Mouse (Mus musculus) kidney, postnatal 14 days (tissue): ENCODE measurements at regions not wholly inside any gene's neighbourhood (a gene's known extent, or its start where the extent isn't known, plus 50 kb on each side); places are given as distances from the start of the nearest gene placed in this dataset.
"Not testable (repeated sequence)": the region's sequence is repeated elsewhere in the genome, so short reads cannot be mapped to it uniquely, and the experiment has no call there.

ENCODE experiments used
- DNase-seq: peaks from one replicate; pipeline ENCODE4 v3.0.0; 2022; ENCODE audit warnings: mixed read lengths

DNA sequence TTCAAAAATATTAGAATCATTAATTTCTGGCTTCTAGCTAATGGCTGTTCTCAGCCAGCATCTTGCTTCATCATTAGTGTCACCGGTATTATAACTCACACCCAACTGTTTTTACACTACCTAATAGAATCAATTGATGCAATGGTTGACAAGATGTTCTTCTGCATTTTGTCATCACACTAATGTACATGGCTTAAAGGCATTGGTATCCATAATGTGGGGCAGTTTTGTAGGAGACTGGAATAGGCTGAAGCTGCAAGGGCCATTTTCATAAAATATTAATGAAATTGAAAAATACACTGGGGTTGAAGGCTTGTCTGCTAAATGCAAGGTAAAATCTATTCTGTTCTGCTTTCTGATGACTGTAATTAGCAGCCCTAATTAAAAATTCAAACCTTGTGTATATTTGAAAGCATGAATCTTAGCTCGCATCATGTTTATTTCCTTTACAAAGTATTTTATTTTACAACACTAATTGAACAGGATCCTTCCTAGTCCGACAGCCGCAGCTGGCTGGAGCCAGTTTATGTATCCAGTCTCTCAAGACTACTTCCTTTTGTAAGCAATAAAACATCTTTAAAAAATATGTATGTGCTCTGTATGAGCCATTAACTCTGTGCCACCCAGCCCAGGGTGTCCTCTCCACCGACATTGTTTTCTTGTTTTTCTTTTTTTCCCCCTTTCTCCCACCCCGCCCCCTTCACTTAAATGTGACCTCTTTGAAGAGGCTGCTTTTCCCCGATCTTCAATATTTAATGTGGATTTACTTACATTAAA, 259.6 kb downstream of the Pou4f1 start:
- no peak for DNase-seq

DNA sequence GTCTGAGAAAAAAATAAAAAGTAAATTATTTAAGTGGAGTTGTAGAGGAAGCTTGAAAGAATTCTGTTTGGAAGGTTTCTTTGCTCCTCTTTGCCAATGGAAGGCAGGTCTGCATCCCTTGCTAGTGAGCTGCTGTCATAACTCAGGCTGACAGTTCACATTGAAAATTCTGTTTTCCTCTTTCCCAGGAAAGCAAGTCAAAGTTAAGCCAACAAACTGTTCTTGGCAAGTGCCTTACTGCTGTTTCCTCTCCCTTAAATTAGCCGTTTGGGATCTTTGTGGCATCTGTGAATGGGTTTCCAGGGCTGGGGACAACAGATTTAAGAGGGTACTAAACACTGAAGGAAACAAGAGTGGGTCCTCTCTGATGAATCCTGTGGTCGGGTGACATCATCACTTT, 261.2 kb downstream of the Pou4f1 start:
- peak; percentile 41 for DNase-seq

DNA sequence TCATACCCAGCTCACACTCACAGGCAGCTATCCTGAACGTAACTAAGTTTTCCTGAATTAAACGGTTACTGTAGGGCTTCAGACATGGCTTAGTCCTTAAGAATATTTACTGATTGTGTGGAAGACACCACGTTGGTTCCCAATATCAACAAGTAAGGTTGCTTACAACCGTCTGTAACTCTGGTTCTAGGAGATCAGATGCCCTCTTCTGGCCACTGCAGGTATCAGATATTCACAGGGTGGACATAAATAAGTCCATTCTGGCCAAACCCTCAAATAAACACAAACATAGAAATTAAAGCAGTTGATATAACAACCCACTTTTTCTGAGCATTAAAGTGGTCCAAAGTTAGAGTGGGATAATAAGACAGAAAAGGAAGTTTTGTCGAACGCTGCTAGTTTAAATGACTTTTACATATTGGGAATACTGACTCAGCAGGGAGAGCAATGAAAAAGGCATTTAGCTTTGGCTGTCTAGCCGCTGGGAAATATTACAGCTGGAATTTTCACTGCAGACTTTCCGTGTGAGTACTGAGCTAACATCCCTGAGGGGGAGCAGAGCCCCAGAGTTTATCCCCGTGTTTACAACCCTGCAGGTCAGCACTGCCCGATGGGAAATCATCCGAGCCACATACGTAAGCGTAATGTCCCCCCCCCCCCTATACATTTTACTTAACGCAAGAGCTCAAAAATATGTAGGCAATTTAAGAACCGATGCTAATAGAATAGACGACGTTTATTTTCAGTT, 264.4 kb downstream of the Pou4f1 start:
- DNase-seq, result peak; percentile 11

DNA sequence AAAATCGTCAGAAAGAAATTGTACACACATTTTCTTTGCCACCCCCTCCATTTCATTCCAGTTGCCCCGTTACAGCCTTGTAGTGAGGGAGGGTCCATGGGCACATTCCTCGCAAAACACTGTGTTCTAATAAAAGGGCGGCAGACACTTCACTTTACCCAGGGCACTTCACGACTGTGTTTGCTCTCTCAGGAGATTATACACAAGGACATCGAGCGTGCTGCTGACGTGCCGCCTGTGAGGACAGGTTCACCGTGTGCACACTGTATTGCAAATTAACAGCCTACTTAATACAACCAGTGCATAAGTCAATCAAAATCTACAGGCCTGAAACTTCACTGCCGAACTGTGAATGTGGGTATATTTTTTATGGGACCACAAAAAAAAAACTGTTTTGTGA, 274.6 kb downstream of the Pou4f1 start:
- no peak for DNase-seq

DNA sequence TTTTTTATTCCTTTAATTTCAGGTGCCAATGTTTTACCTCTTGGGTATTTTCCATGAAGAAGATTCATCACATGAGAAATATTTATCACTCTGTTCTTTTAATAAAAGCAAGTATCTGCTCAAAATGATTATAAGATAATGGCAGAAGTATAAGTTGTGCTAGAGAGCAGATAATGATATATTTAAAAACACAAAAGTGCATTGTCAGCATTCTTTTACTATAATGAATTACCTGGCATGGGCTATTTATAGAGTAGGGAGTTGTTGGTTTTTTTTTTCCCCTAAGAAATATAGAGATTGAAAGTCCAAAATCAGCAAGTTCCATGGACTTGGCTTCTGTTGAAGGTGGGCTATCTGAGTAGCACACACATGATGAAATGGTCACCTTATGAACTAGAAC, 292.7 kb downstream of the Pou4f1 start:
- DNase-seq, result no peak

DNA sequence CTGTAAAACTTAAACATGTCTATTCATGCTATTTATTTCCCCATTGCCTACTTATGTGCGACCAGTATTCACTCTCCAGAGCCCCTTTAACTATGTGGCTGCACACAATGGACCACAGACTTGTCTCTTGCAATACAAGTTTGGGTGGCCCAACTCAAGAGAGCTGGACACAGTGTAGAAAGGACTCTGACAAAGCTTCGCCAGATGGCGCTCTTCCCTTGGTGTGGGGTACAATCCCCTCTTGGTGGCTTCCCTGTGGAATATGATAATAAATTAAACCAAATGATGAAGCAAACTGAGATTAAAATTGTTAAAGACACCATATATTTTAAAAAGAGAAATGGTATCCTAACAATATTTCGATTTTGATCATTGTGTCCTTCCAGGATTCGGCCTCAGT, 302.6 kb upstream of the Ednrb start:
- peak; percentile 8 for DNase-seq

DNA sequence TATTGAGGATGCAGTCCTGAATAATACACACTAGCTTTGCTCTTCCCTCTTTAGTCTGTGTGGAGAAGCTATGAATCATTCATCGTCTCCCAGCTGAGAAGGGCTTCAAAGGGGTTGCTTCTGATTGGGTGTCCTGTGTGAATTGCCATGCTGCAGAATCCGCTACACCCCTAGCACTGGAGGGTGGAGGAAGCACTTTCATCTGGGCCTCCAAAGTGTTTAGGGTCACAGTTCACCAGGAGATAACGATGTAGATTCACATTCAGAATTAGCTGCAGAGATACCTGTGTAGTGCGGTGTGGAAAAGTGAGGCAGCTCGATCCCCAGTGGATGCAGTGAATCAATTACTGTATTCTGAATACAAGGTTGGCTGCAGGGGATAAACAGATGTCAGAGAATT, 301.2 kb upstream of the Ednrb start:
- no peak for DNase-seq

DNA sequence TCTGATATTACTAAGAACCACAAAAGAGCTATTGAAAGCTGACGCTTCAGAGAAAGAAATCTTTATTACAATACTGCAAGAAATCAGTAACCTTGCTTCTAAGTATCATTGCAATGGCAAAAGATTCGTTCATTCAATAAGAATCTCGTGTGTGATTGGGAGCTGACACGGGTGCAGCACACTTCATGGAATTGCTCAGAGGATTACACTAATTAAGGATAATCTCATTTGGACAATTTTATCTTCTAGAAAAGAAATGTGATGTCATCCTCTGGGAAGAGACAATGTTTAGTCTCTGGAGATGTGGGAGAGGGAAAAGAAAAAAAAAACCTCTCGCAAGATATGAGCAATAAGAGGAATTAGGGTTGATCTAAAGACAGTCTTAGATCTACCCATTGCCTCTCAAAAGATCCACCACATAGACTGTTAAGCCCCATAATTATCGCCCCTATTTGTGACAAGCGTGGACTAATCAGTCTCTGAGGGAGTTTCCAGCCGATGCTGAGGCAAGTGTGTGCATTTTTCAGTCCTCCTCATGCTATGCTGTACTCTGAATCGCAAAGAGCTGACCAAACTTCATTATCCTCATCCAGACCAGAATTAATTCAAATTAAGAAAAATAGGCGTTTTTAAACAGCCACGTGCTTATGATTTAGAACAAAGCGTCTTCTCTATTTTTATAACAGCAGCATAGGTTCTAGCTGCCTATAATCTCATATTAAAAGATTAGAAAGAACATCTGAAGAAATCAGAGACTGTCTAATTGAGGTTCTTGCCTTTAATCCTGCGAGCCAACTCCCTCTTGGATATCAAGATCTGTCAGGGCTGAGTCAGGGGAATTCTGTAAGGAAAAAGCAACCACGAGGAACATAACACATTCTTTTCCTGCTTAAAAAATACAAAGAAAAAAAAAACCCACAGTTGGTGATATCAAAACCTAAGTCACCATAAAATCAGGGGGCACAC, 271.1 kb upstream of the Ednrb start:
- DNase-seq, result no peak

DNA sequence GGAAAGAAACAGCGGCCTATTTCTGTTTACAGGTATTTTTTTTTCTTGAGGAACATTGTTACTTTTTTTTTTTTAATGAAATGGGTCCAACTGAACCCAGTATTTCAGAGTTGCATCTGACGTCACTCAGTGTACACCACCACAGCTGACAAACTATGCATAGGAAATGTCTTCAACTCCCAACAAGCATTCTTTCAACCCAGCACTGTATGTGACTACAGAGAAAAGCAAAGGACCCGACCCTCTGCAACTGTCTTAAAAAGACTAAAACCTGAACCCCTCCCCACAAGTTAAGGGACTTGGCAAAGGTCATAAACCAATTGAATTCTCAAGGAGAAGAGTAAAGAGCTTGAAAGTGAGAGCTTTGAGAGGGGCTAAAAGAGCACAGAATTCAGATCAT, 270.0 kb upstream of the Ednrb start:
- DNase-seq, result no peak

DNA sequence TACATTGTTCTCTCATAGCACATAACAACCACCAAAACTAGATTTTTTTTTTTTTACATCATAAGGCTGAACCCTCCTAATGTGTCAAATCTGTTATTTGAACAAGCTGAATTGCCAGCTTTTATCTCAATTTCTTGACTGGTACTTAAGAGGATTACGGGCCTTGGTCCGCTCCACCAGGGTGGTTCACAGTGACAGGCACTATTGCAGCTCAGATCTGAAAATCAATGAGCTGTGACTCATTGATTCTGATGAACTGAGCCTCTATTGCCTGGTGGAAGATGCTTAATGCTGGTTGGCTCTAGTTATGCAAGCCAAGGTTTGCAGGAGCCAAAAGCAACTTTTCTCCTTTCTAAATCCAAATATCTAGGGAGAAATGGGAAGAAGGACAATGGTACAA, 269.2 kb upstream of the Ednrb start:
- DNase-seq, result no peak

DNA sequence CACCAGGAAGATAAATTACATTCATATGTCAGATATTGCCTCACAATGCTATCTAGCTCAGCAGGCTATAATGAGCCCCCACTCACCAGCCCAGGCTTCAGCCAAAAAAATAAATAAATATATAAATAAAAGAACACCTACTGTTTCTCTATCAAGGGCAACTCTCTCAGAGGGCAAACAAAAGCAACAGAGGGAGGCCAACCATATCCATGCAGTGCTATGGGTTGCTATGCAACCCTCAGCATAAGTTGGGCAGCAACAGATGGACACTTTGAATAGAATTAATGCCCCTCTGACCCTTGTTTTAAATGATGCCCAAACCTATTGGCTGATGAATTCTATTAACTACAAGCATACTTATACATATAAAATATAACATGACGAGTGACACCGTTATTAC, 242.2 kb upstream of the Ednrb start:
- no peak for DNase-seq

DNA sequence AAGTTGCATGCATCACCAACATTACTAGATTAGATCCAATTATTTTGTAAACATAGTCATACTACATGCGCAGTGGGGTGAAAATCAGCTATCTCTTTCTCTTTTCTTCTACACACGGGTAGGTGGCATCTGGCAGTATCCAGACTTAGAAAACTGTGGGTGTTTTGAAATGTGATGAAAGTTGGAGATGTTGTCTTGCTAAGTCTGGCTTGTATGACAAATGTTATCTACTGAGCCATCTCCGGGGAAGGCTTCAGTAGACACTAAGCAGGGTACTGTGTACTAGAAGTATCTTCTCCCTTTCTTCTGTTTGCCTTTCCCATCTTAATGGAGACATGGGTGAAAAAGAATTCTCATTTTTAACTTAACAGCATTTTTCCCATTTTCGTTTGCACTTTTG, 220.0 kb upstream of the Ednrb start:
- not testable (repeated sequence) for DNase-seq

DNA sequence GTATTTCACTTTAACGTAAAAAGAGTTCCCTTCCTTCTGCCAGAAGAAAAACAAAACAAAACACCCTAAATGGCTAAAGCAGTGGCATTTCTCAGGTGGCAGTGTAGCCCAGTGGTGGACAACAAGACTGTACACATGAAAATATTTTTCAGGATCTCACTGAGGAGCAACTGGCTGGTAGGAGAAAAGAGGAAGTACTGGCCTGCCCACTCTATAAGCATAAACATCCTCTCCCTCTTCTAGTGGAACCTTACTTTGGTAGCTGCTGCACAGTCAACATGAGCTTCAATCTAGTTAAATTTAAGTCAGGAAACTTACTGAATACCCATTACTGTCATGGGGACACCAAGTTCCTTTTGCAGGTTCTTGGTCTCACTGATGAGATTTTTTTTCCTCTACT, 209.5 kb upstream of the Ednrb start:
- DNase-seq, result no peak

DNA sequence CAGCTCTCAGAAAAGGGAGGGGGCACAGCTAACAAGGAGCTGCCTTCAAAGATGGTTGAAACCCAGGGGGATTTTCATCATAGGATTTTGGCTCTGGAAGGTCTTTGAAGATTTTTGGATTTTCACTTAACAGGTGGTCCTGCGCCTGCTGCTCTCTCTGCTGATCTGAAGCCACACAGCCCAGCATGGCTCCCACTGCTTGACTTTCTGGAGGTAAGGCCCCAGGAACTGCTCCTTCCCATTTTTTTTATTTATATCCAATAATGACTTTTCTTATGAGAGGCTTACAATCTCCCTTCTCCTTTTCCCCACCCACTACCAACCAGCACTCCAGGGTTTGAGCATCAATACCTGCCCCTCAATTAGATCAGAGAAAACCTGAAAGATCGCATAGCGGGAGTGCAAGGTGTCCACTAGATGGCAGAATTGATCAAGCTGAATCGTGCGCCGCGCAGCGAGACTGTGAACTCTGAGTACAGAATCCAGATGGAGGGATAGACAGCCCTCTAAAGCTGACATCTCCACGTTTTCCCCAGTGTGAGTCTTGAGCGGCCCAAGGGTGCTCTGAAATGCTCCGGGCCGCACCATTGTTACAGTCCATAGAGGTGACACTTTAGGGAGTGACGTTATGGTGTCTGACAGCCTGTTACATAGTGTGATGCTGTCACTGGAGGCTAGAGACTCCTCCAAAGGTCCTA, 194.6 kb upstream of the Ednrb start:
- peak; percentile 59 for DNase-seq

DNA sequence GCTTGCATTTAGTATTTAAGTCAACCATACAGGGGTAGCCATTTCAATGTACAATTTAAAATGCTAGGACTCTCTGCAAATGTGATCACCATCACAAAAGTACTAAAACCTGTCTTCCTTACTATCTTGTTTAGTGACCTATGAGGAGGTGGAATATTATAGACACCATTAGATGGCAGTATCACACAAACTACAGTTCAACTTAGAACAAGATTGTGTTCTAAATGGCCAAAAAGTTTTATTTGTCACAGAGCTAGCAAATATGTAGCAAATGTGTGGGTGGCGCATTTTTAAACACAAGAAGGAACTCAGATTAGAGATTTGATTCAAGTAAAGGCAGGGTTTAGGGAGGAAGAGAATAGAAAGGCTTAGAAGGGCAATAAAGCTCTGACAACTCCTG, 189.4 kb upstream of the Ednrb start:
- DNase-seq, result no peak

DNA sequence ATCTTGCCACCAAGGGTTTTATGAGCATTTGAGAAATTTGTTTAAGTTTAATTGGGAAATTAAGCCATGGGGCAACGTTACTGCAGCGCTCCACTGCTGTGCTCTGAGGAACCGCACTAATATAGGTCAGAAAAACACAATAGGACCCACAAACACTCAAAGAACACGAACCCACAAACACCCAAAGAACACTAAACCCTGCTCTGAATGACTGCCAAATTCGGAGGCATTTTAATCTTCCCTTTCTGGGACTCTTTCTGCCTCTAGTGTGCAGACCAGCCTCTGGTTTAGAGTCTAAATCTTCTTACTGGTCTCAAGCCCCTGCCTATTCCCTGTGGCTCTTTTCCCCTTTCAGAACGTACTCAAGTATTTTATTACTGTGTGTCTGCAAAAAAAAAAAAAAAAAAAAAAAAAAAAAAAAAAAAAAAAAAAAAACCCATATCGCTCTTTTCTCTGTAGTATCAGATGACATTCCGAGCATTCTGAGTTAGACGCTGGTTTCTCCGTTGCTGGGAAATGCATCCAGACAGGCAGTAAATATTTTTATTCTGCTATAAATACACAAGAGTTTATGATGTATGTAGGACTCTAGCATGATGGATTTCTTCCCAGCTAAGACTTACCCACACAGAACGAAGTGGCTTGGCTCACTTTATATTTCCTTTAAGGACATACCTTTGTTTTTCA, 186.7 kb upstream of the Ednrb start:
- DNase-seq, result no peak

DNA sequence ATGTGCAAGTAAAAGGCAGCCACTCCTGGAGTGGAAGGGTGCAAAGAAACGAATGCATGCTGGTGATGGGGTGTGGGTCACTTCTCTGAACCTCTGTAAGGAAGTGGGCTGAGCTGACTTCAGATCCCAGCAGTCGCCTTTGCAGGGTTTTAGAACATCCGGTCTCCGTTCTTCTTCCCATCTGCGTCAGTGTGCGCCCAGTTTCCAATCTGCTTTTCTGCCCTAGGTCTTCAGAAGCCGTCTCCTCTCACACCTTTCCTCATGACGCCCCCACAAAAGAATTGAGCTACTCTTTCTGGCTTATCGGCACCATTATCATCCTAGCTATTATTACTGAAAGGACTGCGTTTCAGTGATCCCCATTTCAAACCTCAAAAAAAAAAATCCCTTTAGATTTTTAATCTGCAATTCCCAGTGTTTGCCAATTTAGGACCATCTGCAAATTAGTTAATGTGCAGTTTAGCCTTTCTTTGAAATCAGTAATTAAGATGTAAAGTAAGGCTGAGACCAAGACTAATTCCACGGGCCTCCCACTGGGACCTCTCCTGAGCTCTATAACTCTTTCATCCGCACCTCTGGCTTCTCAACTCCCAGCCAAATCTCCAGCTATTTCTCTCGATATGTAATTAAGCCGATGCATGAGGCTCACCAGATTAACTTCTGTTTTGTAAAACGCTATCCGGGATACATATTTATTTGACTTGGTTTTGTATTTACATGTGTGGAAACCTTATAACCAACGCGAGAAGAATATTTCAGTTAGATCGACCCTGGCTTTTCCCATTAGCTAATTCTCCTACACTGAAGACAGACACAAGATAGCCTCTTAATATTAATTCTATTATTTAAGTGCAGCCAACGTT, 185.7 kb upstream of the Ednrb start:
- DNase-seq, result no peak

DNA sequence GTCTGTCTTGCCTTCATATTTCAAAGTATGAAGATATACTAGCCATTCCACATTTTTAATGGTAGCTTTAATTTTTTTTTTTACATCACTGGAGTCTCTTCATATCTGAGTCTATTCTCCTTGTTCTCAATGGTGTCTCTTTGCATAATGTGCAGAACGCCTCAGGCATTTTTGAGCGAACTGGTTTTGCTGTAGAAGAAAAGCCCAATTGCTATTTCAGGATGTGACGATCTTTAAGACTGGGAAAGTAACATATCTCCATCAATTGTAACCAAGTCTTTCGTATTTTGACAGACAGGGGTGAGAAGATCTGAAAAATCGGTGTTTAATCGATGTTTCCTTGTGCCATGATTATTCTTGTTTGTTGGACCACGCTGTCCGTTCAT, 183.7 kb upstream of the Ednrb start:
- no peak for DNase-seq

DNA sequence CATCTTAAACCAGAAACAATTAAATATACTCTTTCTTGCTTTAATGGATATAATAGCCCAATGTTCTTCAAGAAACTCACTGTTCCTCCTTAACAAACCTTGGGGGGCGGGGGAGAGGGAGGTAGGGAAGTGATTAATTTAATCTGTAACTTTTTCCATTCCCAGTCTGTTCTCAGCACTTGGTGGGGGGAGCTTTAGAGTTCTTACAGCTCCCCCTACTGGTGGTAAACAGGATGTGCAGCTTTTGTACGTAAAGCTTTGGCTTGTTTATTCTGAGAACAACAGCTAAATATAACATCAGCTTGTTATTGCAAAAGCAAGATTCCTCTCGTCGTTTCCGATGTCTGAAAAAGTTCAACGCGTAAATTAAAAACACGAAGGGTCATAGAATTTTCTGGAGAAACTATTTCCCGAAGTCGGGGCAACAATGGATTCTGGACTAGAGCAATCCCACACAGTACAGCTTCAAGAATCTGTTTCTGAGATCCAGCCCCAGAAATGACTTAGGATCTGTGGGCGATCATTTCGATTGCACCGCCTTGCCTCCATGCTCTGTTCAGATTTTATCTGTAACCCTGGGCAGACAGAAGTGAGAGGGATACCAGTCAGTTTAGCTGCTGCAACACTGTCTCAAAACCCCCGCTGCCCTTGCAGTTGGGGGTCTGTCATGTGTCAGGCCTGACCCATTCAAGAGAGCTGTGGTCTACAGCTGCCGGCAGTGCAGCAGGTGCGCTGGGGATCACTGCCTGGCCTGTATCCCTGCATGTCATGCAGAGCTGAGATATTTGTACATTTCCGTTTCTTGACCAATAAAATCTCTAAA, 183.1 kb upstream of the Ednrb start:
- DNase-seq, result peak; percentile 84

DNA sequence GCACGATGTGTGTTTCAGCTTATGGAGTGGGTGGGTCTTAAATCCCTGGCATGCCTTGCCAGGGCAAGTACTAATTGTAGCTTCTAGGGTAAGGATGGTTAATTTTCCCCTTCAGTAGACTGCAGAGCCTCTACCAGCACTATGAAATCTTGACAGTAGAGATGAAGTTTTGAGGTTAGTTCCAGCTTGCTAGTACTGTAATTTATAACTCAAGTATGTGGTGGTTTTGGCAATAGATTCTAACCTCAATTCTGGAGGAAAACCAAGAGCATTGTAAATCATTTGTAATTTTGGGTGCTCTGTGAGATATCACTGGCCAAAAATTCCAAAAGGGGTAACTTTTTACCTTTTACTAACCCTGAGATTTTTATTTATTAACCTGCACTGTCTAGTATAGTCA, 164.3 kb upstream of the Ednrb start:
- DNase-seq, result no peak
